Mouse (Mus musculus): Measurements from ENCODE around the gene Cttnbp2nl. TPM values are rescaled to one million over a fixed set of nuclear protein-coding genes. Genes with fewer than 3 reads are reported as not detected.

Gene Cttnbp2nl
- total and polyA plus RNA-seq, 3 experiments: 0.02 to 0.11 TPM; not detected in 1

- no peak for DNase-seq (ENCODE audit: low spot score)
- peaks cover 2% of the 10 kb centered on the region; the same call in 1 of the 2 replicates for H3K9me3 ChIP-seq (replicated peaks)
- H3K4me1 ChIP-seq (ENCODE audit: insufficient read depth, low read depth, low read length): peaks cover 6% of the 10 kb centered on the region
- H3K27me3 ChIP-seq (ENCODE audit: insufficient read depth, low read length): peaks cover 45% of the 10 kb centered on the region; the same call in 1 of the 2 replicates
- no peaks in the 10 kb centered on the region for H3K36me3 ChIP-seq (replicated peaks)
- ATAC-seq (ENCODE audit: extremely low read depth, insufficient number of reproducible peaks, low FRiP score, poor library complexity, severe bottlenecking): no peak
- no peak overlapping the region for H3K4me3 ChIP-seq (ENCODE audit: low read depth, low read length)
- TF ChIP-seq CTCF (IDR thresholded peaks at IDR 0.05; ENCODE audit: low read depth, low read length) (no peak), POLR2AphosphoS5 (IDR thresholded peaks at IDR 0.05; ENCODE audit: insufficient replicate concordance, low read depth, low read length) (no peak), GATA1 (IDR thresholded peaks at IDR 0.05; ENCODE audit: borderline replicate concordance, low read length) (no peak), TAL1 (conservative IDR thresholded peaks at IDR 0.05; ENCODE audit: low read depth, low read length) (no peak), GATA2 (IDR thresholded peaks at IDR 0.05; ENCODE audit: borderline replicate concordance, low read depth, low read length) (no peak)
Observed at GRCm38 (mm10) chr3:104962141-104962611, 90.8 kb downstream of the Cttnbp2nl start.

- no peak for DNase-seq (ENCODE audit: low spot score)
- H3K36me3 ChIP-seq (replicated peaks): no peaks in the 10 kb centered on the region
- TF ChIP-seq GATA2 (IDR thresholded peaks at IDR 0.05; ENCODE audit: borderline replicate concordance, low read depth, low read length): no peak
- no peak for TF ChIP-seq GATA1 (IDR thresholded peaks at IDR 0.05; ENCODE audit: borderline replicate concordance, low read length)
- peaks cover 2% of the 10 kb centered on the region; the same call in 1 of the 2 replicates for H3K9me3 ChIP-seq (replicated peaks)
- ATAC-seq (ENCODE audit: extremely low read depth, insufficient number of reproducible peaks, low FRiP score, poor library complexity, severe bottlenecking): no peak
- H3K4me3 ChIP-seq (ENCODE audit: low read depth, low read length): no peak within 1 kb of the TSS; the same call in 1 of the 2 replicates
- peaks cover 45% of the 10 kb centered on the region; the same call in 1 of the 2 replicates for H3K27me3 ChIP-seq (ENCODE audit: insufficient read depth, low read length)
- peaks cover 6% of the 10 kb centered on the region for H3K4me1 ChIP-seq (ENCODE audit: insufficient read depth, low read depth, low read length)
Observed at GRCm38 (mm10) chr3:104961066-104962059, 91.6 kb downstream of the Cttnbp2nl start, which contains the start of gene Wnt2b. Gene Wnt2b (minus strand): TSS chr3:104961921.

GRCm38 (mm10) chr3:104960026-104961000 lies 92.6 kb downstream of the Cttnbp2nl start:
- no peak for ATAC-seq (ENCODE audit: extremely low read depth, insufficient number of reproducible peaks, low FRiP score, poor library complexity, severe bottlenecking)
- H3K27me3 ChIP-seq (ENCODE audit: insufficient read depth, low read length): peaks cover 38% of the 10 kb centered on the region; the same call in 1 of the 2 replicates

GRCm38 (mm10) chr3:104956131-104956581 lies 96.8 kb downstream of the Cttnbp2nl start:
- no peak for ATAC-seq (ENCODE audit: extremely low read depth, insufficient number of reproducible peaks, low FRiP score, poor library complexity, severe bottlenecking)
- TF ChIP-seq POLR2AphosphoS5 (IDR thresholded peaks at IDR 0.05; ENCODE audit: insufficient replicate concordance, low read depth, low read length): no peak
- TF ChIP-seq TAL1 (conservative IDR thresholded peaks at IDR 0.05; ENCODE audit: low read depth, low read length): no peak
- no peak for TF ChIP-seq GATA2 (IDR thresholded peaks at IDR 0.05; ENCODE audit: borderline replicate concordance, low read depth, low read length)
- TF ChIP-seq CTCF (IDR thresholded peaks at IDR 0.05; ENCODE audit: low read depth, low read length): no peak
- no peak for TF ChIP-seq GATA1 (IDR thresholded peaks at IDR 0.05; ENCODE audit: borderline replicate concordance, low read length)

More at GRCm38 (mm10) chr3:104960026-104961000, 92.6 kb downstream of the Cttnbp2nl start:
- H3K4me3 ChIP-seq (ENCODE audit: low read depth, low read length): no peak overlapping the region
- DNase-seq (ENCODE audit: low spot score): no peak
- TF ChIP-seq CTCF (IDR thresholded peaks at IDR 0.05; ENCODE audit: low read depth, low read length) (no peak), GATA2 (IDR thresholded peaks at IDR 0.05; ENCODE audit: borderline replicate concordance, low read depth, low read length) (no peak), GATA1 (IDR thresholded peaks at IDR 0.05; ENCODE audit: borderline replicate concordance, low read length) (no peak), POLR2AphosphoS5 (IDR thresholded peaks at IDR 0.05; ENCODE audit: insufficient replicate concordance, low read depth, low read length) (no peak)
- H3K9me3 ChIP-seq (replicated peaks): peaks cover 2% of the 10 kb centered on the region; the same call in 1 of the 2 replicates
- H3K36me3 ChIP-seq (replicated peaks): peaks cover 2% of the 10 kb centered on the region
- peaks cover 6% of the 10 kb centered on the region for H3K4me1 ChIP-seq (ENCODE audit: insufficient read depth, low read depth, low read length)

GRCm38 (mm10) chr3:104954551-104954950 lies 98.4 kb downstream of the Cttnbp2nl start:
- Histone ChIP-seq H3K4me3 (ENCODE audit: low read depth, low read length) (no peak overlapping the region), H3K4me1 (ENCODE audit: insufficient read depth, low read depth, low read length) (no peaks in the 10 kb centered on the region), H3K9me3 (replicated peaks) (no peaks in the 10 kb centered on the region), H3K27me3 (ENCODE audit: insufficient read depth, low read length) (0 out of 2 replicates have a peak, but pooled peaks cover 5% of the 10 kb centered on the region), H3K36me3 (replicated peaks) (peaks cover 35% of the 10 kb centered on the region)
- DNase-seq (ENCODE audit: low spot score) (no peak), ATAC-seq (ENCODE audit: extremely low read depth, insufficient number of reproducible peaks, low FRiP score, poor library complexity, severe bottlenecking) (no peak)
- TF ChIP-seq GATA2 (IDR thresholded peaks at IDR 0.05; ENCODE audit: borderline replicate concordance, low read depth, low read length): no peak
- no peak for TF ChIP-seq TAL1 (conservative IDR thresholded peaks at IDR 0.05; ENCODE audit: low read depth, low read length)
- TF ChIP-seq GATA1 (IDR thresholded peaks at IDR 0.05; ENCODE audit: borderline replicate concordance, low read length): no peak

More at GRCm38 (mm10) chr3:104956131-104956581, 96.8 kb downstream of the Cttnbp2nl start:
- no peak for DNase-seq (ENCODE audit: low spot score)
- Histone ChIP-seq H3K36me3 (replicated peaks) (peaks cover 22% of the 10 kb centered on the region), H3K9me3 (replicated peaks) (no peaks in the 10 kb centered on the region; the same call in 1 of the 2 replicates), H3K4me3 (ENCODE audit: low read depth, low read length) (no peak overlapping the region), H3K27me3 (ENCODE audit: insufficient read depth, low read length) (peaks cover 18% of the 10 kb centered on the region; the same call in 1 of the 2 replicates), H3K4me1 (ENCODE audit: insufficient read depth, low read depth, low read length) (no peaks in the 10 kb centered on the region)
